Mouse (Mus musculus): ENCODE data around the gene Tat.

- TF ChIP-seq CTCF (IDR thresholded peaks at IDR 0.05; ENCODE audit: extremely low read depth, insufficient read depth, insufficient read length, insufficient replicate concordance): no peak
- no peak for TF ChIP-seq POLR2A (IDR thresholded peaks at IDR 0.05; ENCODE audit: low read depth, low read length)
These were observed 49.4 kb downstream of the Tat start, which contains the start of gene Chst4 for GRCm38 (mm10) chr8:110039659-110040058.

Data from spleen, adult 2 months (tissue).